Mouse (Mus musculus) megakaryocyte, embryonic 14.5 days (primary cell): ENCODE data around the gene Defb20.

ENCODE experiments used
- FLI1 ChIP-seq: IDR thresholded peaks from 2 replicates; pipeline ENCODE4 v1.6.1; 2012; ENCODE audit warnings: low read length, inconsistent platforms, mixed read lengths
- GATA1 ChIP-seq: IDR thresholded peaks from 3 replicates; pipeline ENCODE4 v1.6.1; 2012; ENCODE audit warnings: mixed read lengths, low read length, inconsistent platforms, borderline replicate concordance

DNA sequence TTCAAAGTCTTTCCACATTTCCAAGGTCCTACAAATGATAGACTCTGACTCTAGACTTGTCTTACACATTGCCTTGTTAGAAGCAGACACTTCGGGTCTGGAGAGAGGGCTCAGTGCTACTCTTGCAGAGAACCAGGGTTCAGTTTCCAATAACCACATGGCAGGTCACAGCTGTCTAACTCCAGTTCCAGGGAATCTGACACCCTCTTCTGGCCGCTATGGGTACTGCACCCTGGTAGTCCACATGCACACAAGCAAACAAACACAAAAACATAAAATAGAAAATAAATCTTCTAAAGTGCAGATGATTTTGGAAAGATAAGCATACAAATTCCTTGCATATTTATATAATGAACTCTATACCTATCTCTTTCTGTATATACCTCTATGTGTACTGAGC is 10.2 kb downstream of the Defb20 start:
- TF ChIP-seq GATA1 (no peak), FLI1 (no peak)
